ENCODE assay signal across 13 mouse cellular contexts in the genomic region with DNA sequence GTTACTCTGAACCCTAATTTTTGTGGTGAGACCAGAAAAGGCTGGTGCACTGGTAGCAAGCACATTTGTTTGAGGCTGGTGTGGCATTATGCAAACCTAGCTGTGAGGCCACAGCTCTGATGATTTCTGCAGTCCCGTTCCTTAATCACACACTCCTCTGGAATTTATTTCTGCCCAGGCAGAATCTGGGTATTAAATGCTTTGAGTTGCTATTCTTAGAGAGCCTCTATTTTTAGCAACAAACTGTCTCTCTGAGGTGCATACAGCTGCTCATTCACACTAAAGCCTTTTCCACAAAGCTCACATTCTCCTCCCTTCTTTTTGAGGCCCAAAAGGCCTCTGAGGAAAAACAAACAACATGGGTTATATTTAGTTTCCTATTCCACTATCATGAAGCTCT. TPM values are rescaled to one million over a fixed set of nuclear protein-coding genes. Genes with fewer than 3 reads are reported as not detected.
DNase-seq lines count a peak whose midpoint lies in the region; ATAC-seq and TF ChIP-seq lines count a peak whose summit lies in the region.
"Had no signal": no experiment of that assay in that cellular context is flagged by ENCODE, and none has a peak within 500 bp of the region (broad histone marks: within the 10 kb centered on the region; RNA-seq: fewer than 3 reads in every experiment).

No protein-coding gene starts in this region.

- peak overlapping the region; percentile 7; the same call in 1 of the 2 replicates for H3K9ac ChIP-seq in lung, embryonic 16.5 days (ENCODE audit: low read length)
- H3K9ac ChIP-seq: liver, embryonic 14.5 days had no signal

- no peaks in the 10 kb centered on the region for H3K9me3 ChIP-seq in lung, embryonic 16.5 days (ENCODE audit: control insufficient read depth, low read length)

- H3ac ChIP-seq in myocyte (ENCODE audit: control insufficient read depth, insufficient read length), result no peak overlapping the region

- DNase-seq in heart, adult 18-20 months, result peak; percentile 27 to 47
- no peak for DNase-seq in heart, postnatal 36 days
- DNase-seq in lung, postnatal 36 days, result no peak
- DNase-seq in adrenal gland, adult 18-20 months (ENCODE audit: low spot score in 2 of 2), result no peak
- DNase-seq in gastrocnemius, postnatal 10 days, result no peak
- DNase-seq: adrenal gland, adult 2 months; right cerebral cortex, postnatal 25 days; thymus, postnatal 36 days had no signal

- no peak overlapping the region for H3K4me2 ChIP-seq in lung, embryonic 16.5 days (ENCODE audit: low read depth, low read length)
- peak overlapping the region; percentile 47 for H3K4me2 ChIP-seq in myocyte (ENCODE audit: low read depth)

- peaks cover 18% of the 10 kb centered on the region for H3K4me1 ChIP-seq in lung, embryonic 16.5 days (replicated peaks; ENCODE audit: control insufficient read depth, insufficient read depth, low read length)
- H3K4me1 ChIP-seq in embryonic fibroblast, embryonic 13.5 days (ENCODE audit: control insufficient read depth, insufficient read depth, low read length), result peaks cover 2% of the 10 kb centered on the region; the same call in 1 of the 2 replicates

- TF ChIP-seq POLR2A in embryonic fibroblast, embryonic 13.5 days (IDR thresholded peaks at IDR 0.05; ENCODE audit: low read depth, low read length), result no peak
- no peak for TF ChIP-seq POLR2A in myocyte (IDR thresholded peaks at IDR 0.05; ENCODE audit: insufficient read length, low read depth)

- ATAC-seq in lung, embryonic 16.5 days (ENCODE audit: low read depth), result peak; percentile 58

- WGBS in lung, embryonic 16.5 days, result 6% methylated on average over 1 of the region's 1 CpGs

- no peaks in the 10 kb centered on the region for H3K36me3 ChIP-seq in lung, embryonic 16.5 days (ENCODE audit: control insufficient read depth, insufficient read depth, low read length)
- H3K36me3 ChIP-seq in myocyte (ENCODE audit: control insufficient read depth, insufficient read depth), result no peaks in the 10 kb centered on the region

- peak overlapping the region; percentile 5 for H3K27ac ChIP-seq in lung, embryonic 16.5 days (ENCODE audit: low read length)
- peak overlapping the region; percentile 70 for H3K27ac ChIP-seq in embryonic fibroblast, embryonic 13.5 days (ENCODE audit: insufficient read depth, low read length)
- H3K27ac ChIP-seq: liver, embryonic 14.5 days had no signal

- H3K79me2 ChIP-seq in myocyte (ENCODE audit: control insufficient read depth, insufficient read depth), result no peaks in the 10 kb centered on the region

- TF ChIP-seq CTCF in embryonic fibroblast, embryonic 13.5 days (IDR thresholded peaks at IDR 0.05; ENCODE audit: borderline replicate concordance, insufficient read depth, low read length), result no peak

- no peak overlapping the region for H3K4me3 ChIP-seq in lung, embryonic 16.5 days (ENCODE audit: low read length)
- H3K4me3 ChIP-seq in embryonic fibroblast, embryonic 13.5 days (ENCODE audit: insufficient read depth, low read length), result no peak overlapping the region
- no peak overlapping the region for H3K4me3 ChIP-seq in myocyte

- H3K27me3 ChIP-seq in lung, embryonic 16.5 days (ENCODE audit: control insufficient read depth, insufficient read depth, low read depth, low read length), result no peaks in the 10 kb centered on the region
- no peaks in the 10 kb centered on the region for H3K27me3 ChIP-seq in myocyte (ENCODE audit: control insufficient read depth, insufficient read depth, insufficient read length)

- intact Hi-C loops in heart, postnatal 36 days (cut with DNase I), result loop anchor here (2.0 to 5.0 kb wide), 2 partner anchors 42 to 85 kb away; no protein-coding TSS in a partner anchor

TF ChIP-seq in myocyte, 11 proteins besides CTCF, POLR2A, EP300 and RAD21:
- TF ChIP-seq SRF (IDR thresholded peaks at IDR 0.05; ENCODE audit: control insufficient read depth, insufficient read length, low read depth) (no peak), MAX (IDR thresholded peaks at IDR 0.05; ENCODE audit: low read depth) (no peak), MYOG (IDR thresholded peaks at IDR 0.05; ENCODE audit: control insufficient read depth in 1 of 3, insufficient read depth in 1 of 3, insufficient read length in 2 of 3, low read depth in 2 of 3) (peak in 1 of 3 experiments; percentile 86), TCF12 (IDR thresholded peaks at IDR 0.05; ENCODE audit: insufficient read depth, poor library complexity, severe bottlenecking) (peak; percentile 13), USF1 (IDR thresholded peaks at IDR 0.05; ENCODE audit: low read depth) (no peak), E2F4 (IDR thresholded peaks at IDR 0.05; ENCODE audit: insufficient read depth) (no peak), MYOD1 (IDR thresholded peaks at IDR 0.05; ENCODE audit: control insufficient read depth in 1 of 3, insufficient read length in 2 of 3, low read depth in 2 of 3) (peak in 2 of 3 experiments; percentile 15 to 55), TCF3 (IDR thresholded peaks at IDR 0.05; ENCODE audit: insufficient read length, low read depth) (no peak), REST (IDR thresholded peaks at IDR 0.05; ENCODE audit: insufficient read depth, insufficient read length) (no peak), CEBPB (IDR thresholded peaks at IDR 0.05; ENCODE audit: insufficient read depth, poor library complexity, severe bottlenecking) (0 out of 2 replicates have a peak, but pooled peaks have one; percentile 54), POLR2AphosphoS2 (IDR thresholded peaks at IDR 0.05; ENCODE audit: insufficient read length, low read depth) (no peak)

RNA-seq across cellular contexts. Expression of a gene that starts 33.0 kb away (rescaled TPM):
- total RNA-seq in heart, adult 18-20 months (2021), result not detected
- not detected for total RNA-seq in heart, postnatal 36 days (2021)
- polyA plus RNA-seq in lung, embryonic 16.5 days (2015; fragmentation: Nextera tagmentation; extraction: Ambion mirVana), result 32.1 and 33.9 TPM in 2 replicates
- polyA plus RNA-seq in embryonic fibroblast, embryonic 13.5 days (2011; ENCODE audit: insufficient read length, low read depth, missing spikeins), result not detected in 2 replicates
- 4.0 TPM for polyA plus RNA-seq in myocyte (2012; fragmentation: generic; extraction: Trizol)
- total RNA-seq in adrenal gland, adult 18-20 months (2021), result not detected
- not detected for total RNA-seq in gastrocnemius, postnatal 10 days (2021)
- total RNA-seq: adrenal gland, adult 2 months; gastrocnemius, adult 8-10 months had no signal
- polyA plus RNA-seq: adrenal gland, adult 2 months had no signal

Comparison
In these comparisons a context has a peak if more than half of its experiments do, and no peak if none do; other contexts are left out.
1. DNase-seq: peak in heart, adult 18-20 months (2 of 2); none in heart, postnatal 36 days (0 of 2), lung, postnatal 36 days (single experiment), adrenal gland, adult 18-20 months (0 of 2) and gastrocnemius, postnatal 10 days (single experiment).